Mouse (Mus musculus) right cerebral cortex, postnatal 36 days (tissue): ENCODE measurements around the gene Scmh1.
"Not testable (repeated sequence)": the region's sequence is repeated elsewhere in the genome, so short reads cannot be mapped to it uniquely, and the experiment has no call there.

Source experiments
- DNase-seq, 2 experiments: peaks; one replicate each; pipeline ENCODE4 v3.0.0; 2022; ENCODE audit warnings: low spot score in 2 of 2, mixed read lengths in 1 of 2

The Scmh1 gene

DNA sequence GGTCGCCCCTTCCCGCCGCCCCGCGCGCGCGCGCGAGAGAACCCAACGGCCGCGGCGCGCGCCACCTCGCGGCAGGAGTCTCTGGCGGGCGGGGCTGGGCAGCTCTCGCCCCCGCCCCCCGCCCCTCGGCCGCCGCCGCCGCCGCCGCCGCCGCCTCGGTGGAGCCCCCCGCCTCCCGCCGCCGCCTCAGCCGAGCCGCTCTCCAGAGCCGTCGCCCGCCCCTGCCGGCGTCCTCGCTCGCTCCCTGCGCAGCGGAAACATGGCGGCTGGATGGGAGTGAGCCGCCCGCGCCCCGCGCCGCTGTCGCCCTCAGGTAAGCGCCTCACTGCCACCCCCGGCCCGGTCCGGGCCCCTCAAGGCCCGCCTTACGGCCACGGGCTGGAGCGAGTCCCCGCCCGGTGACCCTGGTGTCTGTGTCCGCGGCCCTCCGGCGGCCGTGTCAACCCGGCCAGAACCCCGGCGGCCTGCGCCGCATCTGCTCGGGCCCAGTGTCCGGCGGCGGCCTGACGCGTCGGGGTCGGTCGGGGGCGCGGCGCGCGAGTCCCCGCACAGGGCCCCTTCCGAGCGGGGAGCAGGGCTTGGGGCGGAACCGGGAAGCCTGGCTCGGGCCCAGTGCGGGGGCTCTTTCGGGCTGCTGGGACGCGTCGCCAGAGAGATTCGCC, at the start of gene Scmh1:
Gene Scmh1 (plus strand): TSS at position 138 of the 662 bp plus-strand sequence.
- peak in 1 of 2 experiments; percentile 40 for DNase-seq

- no peak for DNase-seq
These were observed 45.0 kb upstream of the Scmh1 start for GRCm38 (mm10) chr4:120360011-120360521.

DNA sequence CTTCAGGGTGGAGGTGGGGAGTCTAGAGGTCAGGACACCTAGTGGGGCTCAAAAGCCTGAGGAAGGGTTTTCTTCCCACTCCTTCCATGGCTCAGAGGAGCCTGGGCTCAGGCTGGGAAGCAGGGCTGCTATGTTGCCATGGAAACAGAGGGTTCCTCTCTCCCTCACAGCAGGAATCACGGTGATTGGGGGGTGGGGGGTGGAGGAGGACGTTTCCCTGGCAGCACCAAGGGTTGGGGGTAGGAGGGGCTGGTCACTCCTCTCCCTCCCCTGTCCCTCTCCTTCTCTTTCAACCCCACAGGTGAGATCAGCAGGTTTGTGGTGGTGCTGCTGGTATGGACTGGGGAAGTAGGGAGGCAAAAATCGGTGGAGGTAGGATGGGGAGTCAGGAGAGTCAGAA, 40.4 kb upstream of the Scmh1 start:
- peak; percentile 43 to 48 for DNase-seq

DNA sequence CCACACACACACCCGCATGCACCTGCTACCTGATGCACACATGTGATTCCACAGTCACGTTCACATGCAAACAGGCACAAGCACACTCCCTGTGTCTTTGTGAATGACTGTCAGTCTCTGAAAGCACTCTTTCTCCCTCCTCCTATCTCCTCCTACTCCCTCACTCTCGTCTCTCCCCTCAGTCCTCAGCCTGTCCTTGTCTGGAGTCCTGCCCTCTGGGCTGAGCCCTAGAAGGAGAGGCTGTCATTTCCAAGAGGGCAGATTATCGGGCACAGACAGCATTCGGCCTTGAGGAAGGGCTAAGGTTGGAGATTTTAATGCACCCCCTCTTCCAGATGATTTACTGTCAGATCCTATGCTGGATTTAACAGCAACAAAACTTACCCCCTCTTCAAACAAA, 39.6 kb upstream of the Scmh1 start:
- no peak for DNase-seq

- no peak for DNase-seq
These were observed 37.0 kb upstream of the Scmh1 start for GRCm38 (mm10) chr4:120368031-120368430.

- DNase-seq: peak; percentile 38 to 46
These were observed 36.4 kb upstream of the Scmh1 start for GRCm38 (mm10) chr4:120368663-120369062.

- DNase-seq: no peak
These were observed 35.9 kb upstream of the Scmh1 start for GRCm38 (mm10) chr4:120369156-120369555.

GRCm38 (mm10) chr4:120369861-120370366, 35.2 kb upstream of the Scmh1 start:
- DNase-seq: no peak

- no peak for DNase-seq
These were observed 32.2 kb upstream of the Scmh1 start for GRCm38 (mm10) chr4:120372838-120373237.

GRCm38 (mm10) chr4:120373813-120374212, 31.3 kb upstream of the Scmh1 start:
- DNase-seq: no peak

- DNase-seq: peak in 1 of 2 experiments; percentile 49
These were observed 24.2 kb upstream of the Scmh1 start for GRCm38 (mm10) chr4:120380811-120381391.

DNA sequence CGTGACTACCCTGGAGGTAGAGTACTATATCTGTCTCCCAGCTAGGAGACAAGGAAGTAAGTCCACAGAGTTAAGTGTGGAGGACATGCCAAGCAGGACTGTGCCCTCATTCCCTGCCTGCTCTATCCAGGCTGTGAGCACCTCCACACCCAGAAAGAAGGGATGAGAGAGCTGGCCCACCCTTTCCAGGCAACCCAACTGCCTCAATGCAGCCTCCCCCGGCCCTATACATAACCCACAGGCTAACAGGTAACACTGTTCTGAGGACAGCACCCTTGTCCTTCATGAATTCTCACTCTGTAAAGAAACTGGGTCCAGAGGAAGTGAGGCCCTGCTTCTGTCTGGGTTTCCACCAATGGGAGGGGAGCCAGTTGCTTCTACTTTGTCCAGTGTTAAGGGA, 19.6 kb upstream of the Scmh1 start:
- no peak for DNase-seq

DNA sequence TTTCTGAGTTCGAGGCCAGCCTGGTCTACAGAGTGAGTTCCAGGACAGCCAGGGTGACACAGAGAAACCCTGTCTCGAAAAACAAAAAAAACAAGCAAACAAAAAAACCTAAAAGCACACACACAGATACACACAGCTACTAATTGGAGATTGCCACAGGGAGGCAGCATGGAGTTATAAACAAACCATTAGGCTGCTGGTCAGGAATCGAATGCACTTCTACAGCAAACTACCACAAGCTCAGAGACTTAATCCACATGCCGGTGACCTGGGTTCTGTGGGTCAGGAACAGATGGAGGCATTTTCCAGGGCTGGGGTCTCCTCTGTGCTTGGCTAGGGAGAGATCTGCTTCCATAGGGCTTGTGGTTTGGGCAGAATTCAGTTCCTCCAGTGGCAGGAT, 17.6 kb upstream of the Scmh1 start:
- no peak for DNase-seq

- no peak for DNase-seq
These were observed 17.1 kb upstream of the Scmh1 start for GRCm38 (mm10) chr4:120387968-120388367.

DNA sequence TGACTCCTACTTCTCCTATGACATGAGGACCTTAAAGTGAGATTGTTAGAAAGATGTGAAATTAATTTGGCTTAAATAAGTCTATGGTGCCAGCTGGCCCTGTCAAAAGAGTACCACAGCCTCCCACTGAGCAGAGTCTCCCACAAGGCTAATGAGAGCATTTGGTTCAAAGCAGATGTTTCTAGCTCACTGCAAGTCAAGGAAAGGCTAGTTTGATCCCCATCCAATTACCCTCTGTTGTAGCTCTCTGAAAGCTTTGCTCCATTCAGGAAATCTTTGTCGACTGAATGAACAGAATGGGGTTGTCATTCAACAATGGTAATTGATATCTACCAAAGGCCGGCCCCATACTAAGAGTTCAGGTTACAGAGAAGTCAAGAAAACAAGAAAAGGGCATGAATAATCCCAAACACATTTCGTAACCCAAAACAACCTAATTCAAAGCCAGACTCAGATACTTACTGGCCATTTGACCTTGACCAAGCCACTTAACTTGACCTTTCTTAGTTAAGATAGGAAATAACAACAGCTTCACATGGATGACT, 16.0 kb upstream of the Scmh1 start:
- no peak for DNase-seq

DNA sequence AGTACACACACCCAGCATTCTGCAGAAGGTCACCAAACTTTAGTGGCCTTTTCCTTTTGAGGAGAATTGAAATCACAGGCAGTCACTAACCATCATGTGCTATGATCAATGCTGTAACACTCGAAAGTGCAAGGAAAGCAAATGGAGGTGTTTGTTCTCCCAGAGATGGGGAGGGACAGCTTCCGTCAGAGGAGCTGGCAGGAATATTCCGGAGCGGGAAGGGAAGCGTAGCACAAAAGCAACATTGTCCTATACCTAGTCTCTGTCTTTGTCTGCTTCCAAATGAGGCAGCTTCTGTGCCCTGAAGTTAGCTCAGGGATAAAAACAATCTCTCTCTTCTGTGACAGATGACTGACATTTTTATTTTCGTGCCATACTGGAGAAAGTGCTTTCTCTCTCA, 15.5 kb upstream of the Scmh1 start:
- DNase-seq: no peak

- no peak for DNase-seq
These were observed 13.5 kb upstream of the Scmh1 start for GRCm38 (mm10) chr4:120391591-120391990.

DNA sequence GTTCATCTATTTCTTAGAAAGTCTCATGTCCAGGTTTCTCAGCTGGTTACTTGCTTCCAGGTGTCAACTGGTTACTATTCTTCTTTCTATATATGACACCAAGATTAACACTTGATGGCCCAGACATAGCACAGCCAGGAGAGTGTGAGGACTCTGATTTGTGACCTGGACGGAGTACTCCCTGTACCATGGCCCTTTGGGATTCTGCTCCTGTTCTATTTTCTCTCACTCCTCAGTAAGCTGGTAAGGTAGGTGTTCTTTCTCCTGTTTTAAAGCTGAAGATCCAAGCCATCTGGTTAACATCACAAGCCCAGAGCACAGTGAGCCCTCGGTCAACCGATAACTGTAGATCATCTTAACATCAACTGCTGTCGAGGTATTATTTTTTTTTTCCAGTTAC, 12.7 kb upstream of the Scmh1 start:
- DNase-seq: no peak

DNA sequence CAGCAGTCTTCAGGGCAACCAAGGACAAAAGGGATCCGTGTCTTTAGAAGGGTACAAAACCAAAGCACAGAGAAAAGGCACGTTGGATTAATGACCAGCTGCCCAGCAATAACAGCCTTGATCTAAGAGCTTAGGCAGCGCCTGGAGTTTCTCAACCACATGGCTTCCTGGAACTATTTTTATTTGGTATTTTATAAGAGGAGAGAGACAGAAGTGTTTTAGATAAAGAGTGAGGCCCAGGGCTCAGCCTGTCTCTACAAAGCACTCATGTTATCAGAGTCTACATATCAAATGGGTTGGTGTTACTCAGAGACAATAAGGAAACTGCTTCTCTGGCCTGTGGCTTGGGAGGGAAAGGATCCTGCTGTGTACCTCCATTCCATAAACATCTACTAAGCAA, 12.3 kb upstream of the Scmh1 start:
- DNase-seq: no peak

DNA sequence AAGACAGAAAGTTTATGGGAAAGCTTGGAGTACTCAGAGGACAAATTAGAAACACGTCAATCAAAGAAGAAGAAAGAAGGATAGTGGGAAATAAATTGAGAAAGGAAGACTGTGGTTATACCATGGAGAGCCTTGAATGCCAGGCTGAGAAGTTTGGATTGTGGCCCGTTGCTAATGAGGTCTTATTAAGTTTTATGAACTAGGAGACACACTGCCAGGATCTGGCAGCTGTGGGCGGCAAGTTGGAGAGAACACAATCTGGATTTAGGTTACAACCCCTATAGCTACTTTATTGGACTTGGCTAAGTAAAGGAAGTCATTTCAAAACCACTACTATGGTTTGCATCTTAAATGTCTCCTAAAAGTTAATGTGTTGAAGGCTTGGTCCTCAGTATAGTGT, 4.8 kb upstream of the Scmh1 start:
- no peak for DNase-seq

DNA sequence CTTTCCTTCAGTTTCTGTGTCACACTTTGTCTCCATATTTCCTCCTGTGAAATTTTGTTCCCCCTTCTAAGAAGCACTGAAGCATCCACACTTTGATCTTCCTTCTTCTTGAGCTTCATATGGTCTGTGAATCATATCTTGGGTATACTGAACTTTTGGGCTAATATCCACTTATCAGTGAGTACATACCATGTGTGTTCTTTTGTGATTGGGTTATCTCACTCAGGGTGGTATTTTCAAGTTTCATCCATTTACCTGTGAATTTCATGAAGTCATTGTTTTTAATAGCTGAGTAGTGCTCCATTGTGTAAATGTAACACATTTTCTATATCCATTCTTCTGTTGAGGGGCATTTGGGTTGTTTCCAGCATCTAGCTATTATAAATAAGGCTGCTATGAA, 3.0 kb upstream of the Scmh1 start:
- not testable (repeated sequence) for DNase-seq

DNA sequence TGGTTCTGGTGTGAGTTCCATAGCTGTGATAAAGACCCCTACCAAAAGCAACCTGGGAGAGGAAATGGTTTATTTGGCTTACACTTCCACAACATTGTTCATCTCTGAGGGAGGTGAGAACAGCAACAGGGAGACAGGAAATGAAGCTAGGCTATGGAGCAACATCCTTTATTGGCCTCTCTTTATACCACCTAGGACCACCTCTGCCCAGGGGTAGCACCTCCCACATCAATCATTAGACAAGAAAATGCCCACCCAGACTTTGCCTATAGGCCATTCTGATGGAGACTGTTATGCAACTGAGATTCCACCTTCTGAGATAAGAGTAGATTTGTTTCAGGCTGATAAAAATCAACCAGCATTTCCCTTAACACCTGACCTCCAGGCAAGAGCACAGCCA, 834 bp upstream of the Scmh1 start:
- DNase-seq: no peak

- DNase-seq: no peak
These were observed 320 bp upstream of the Scmh1 start for GRCm38 (mm10) chr4:120404778-120405143.
